Mouse (Mus musculus) heart, adult 11 months (tissue): ENCODE data around the gene Fbxo41.

ENCODE experiments used
- DNase-seq: peaks from one replicate; pipeline ENCODE4 v3.0.0; 2022

Fbxo41 gene

DNA sequence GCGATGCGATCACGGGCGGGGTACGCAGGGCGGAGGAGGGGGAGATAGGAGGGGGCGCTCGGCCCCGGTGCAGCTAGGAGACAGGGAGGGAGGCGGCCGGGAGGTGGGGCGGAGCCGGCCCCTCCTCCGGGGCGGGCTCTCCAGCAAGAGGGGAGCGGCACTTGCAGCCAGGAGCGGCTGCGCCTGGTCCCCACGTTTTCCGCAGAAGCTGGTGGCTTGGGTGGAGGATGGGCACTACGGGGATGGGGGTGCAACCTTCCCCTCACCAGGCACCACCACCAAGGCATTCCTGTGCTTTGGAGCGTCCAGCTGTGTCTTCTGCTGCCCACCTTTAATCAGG lies at the start of gene Fbxo41:
TSS of gene Fbxo41 (minus strand) at position 84 of the 340 bp plus-strand sequence.
- no peak for DNase-seq

GRCm38 (mm10) chr6:85547642-85548041 lies 44.8 kb upstream of the Fbxo41 start:
- DNase-seq: no peak

- peak; percentile 60 for DNase-seq
Measured at GRCm38 (mm10) chr6:85544251-85544881, 41.6 kb upstream of the Fbxo41 start.

DNA sequence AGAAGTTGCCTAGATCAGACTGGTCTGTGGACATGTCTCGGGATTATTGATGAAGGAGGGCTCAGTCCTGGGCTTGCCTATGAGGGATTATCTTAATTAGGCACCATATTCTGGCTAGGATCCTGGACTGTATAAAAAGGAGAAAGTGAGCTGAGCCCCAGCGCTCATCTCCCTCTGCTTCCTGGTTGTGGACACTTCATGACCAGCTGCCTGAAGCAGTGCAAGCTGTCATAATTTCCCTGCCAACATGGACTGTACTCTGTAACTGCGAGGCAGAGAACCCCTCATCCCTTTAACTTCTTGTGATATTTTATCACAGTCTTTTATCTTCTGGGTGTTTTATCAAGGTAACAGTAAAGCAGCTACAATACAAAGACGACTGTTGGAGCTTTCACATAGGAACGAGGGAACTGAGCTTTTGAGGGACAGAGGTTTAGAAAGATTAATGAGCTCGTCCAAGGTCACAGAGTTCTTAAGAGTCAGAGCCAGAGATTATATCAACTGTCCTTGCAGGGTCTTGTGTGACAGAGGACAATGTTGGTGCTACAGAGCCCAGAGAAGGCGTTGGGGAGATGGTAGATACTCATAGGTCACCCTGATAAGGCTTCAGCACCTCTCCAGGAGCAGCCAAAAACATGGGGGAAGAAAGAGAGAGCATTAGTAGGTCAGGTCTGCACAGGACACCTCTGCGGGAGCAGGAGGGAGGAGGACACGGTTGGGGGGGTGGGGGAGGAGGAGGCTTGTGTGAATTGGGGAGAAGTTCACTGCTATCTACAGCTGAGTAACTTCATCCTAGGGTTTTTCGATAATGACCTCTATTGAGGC lies 40.8 kb upstream of the Fbxo41 start:
- DNase-seq: no peak

DNA sequence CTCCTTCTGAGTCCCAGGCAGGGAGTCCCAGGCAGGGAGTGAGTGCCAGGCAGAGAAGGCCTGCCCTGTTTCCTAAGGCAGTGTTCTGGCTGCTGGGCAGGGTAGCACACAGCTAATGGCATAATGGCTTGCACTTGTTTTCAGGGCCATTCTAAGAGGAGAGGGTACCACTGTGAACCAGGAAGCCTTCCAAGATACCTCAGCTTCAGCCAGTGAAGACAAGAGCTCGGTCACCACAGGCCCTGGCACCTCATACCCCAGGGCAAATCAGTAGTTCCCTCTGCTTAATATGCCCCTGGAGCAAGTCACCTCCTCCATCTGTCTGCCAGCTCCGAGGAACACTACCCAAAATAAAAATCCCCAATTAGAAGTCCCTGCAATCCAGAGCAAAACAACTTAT lies 20.0 kb upstream of the Fbxo41 start:
- DNase-seq: no peak

DNA sequence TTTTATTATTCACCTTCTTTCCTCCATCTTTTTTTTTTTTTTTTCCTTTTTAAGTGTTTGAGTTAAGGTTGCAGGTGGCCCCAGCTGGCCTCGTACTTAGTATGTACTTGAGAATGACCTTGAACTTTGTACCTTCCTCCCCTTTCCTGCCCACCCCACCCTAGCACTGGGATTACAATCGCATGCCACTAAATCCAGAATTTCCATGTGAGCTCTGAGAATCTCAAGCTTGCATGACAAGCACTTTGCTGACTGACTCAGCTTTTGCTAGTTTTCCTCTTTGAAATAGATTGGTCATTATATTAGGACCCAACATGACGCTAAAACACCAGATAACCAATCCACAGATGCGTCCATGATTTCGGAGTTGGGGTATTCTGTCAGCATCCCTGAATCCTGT lies 19.2 kb upstream of the Fbxo41 start:
- no peak for DNase-seq

DNA sequence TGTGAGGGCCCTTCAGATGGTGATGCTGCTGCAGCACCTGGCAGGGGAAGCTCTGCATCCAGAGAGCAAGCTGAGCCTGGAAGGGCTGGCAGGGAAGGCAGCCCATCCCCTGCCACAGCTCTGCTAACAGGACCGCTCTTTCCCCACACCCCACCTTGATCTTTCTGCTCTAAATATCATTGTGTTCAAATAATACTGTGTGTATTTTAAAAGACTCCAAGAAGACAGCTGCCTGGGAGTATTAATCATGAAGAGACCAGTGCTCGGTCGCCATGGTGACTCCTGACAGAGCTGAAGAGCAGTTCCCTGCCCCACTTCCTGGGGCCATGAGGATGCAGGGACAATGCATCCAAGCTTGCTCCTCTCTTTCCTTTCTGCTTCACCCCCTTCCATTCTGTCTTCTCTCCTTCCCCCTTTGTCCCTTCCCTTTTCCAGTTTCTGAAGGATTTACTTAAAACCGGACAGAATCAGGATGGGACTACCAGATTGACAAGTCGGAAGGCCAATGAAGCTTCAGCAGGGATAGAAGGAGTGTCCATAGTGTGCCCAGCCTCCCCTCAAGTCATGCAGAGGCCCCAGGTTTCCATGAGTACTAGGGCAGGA lies 15.4 kb upstream of the Fbxo41 start:
- DNase-seq: no peak

GRCm38 (mm10) chr6:85515941-85516340 lies 13.1 kb upstream of the Fbxo41 start:
- DNase-seq: no peak

GRCm38 (mm10) chr6:85513531-85513910 lies 10.7 kb upstream of the Fbxo41 start, which contains the start of gene Egr4:
Egr4 (minus strand) TSS chr6:85513589.
- DNase-seq: no peak

GRCm38 (mm10) chr6:85512577-85513530 lies 10.1 kb upstream of the Fbxo41 start:
- DNase-seq: no peak

DNA sequence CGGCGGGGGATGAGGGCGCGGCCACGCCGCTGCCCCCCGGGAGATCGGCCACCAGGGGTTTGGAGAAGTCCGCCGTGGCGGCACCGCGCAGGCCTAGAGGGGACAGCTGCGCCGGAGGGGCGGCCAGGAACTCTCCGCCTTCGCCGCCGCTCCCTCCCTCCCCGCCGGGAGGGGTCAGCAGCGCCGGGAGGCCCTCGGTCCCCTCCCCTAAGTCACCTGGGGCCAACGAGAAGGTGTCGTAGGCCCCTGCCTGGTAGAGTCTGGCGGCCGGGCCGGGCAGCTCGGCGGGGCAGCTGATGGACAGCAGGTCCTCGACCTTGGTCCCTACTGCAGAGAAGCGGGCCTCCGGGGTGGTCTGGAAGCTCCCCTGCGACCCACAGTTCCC lies 9.3 kb upstream of the Fbxo41 start:
- no peak for DNase-seq

DNA sequence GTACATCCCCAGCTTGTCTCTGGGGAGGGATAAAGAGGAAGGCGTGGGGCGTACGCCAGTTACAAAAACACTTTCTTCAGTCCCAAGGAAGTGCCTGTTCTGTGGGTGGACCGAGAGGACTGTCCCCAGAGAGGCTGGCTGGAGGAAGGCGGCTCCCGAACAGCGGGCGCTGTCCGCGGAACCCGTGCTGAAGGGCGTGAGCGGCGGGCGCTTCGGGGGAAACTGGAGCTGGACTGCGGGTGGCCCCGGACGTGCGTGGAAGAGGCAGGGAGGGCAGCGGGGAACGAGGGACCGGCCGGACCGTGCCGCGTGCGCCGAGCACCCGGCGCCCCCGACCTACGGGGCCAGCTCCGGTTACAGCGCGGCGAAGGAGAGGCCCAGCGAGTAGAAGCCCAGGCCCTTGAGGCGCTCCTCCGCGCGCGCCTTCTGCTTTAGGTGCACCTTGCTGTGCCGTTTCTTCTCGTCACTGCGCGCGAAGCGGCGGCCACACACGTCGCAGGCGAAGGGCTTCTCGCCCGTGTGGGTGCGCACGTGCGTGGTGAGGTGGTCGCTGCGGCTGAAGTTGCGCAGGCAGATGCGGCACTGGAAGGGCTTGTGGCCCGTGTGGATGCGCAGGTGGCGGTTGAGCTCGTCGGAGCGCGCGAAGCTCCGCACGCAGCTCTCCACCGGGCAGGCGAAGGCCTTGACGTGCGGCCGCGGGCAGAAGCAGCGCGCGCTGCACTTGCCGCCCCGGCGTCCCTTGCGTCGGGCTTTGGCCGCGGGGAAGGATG lies 8.7 kb upstream of the Fbxo41 start:
- no peak for DNase-seq

- DNase-seq: no peak
Measured at GRCm38 (mm10) chr6:85510476-85510875, 7.7 kb upstream of the Fbxo41 start.

DNA sequence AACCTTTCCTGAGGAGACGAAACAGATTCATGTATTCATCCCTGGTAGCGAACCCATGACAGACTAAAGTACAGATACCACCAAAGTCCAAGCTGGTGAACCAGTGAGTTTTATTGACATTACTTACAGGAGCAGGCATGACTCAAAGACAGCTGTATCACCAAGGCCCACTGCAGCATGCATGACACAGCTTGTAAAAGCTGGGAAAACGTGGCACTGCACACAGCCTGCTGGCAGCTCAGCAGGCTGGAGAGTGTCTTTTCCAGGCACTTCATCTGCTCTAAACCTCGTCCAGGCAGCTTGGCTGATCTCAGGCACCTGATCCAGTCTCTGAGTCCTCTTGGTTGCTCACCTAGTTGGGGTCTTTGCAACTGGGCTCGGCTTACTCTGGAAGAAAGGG lies 5.8 kb upstream of the Fbxo41 start:
- no peak for DNase-seq

GRCm38 (mm10) chr6:85504908-85505307 lies 2.1 kb upstream of the Fbxo41 start:
- no peak for DNase-seq

- DNase-seq: no peak
Measured at GRCm38 (mm10) chr6:85502103-85502910, 487 bp downstream of the Fbxo41 start.

DNA sequence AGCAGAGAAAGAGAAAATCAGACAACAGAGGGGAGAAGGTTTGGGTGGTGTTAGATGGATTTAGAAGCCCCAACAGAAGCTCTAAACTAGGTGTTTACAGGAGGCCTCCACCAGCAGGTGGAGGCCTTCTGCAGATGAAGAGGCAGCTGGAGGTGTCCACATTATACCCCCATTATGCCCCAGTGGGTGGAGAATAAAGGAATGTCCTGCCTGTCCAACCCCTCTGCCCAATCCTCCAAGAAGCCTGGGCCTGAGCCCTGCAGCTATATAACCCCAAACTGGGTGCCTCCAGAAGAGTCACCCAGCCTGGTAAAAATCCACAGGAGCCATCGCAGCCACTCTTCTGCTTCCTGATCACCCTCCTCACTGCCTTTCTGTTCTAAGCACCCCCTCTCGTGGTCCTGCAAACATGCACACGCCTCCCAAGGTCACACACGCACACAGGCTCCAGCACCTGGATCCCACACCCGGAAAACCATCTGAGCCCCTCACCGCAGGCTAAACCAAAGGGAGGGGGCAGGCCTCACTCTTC lies 1.2 kb downstream of the Fbxo41 start:
- peak; percentile 79 for DNase-seq

DNA sequence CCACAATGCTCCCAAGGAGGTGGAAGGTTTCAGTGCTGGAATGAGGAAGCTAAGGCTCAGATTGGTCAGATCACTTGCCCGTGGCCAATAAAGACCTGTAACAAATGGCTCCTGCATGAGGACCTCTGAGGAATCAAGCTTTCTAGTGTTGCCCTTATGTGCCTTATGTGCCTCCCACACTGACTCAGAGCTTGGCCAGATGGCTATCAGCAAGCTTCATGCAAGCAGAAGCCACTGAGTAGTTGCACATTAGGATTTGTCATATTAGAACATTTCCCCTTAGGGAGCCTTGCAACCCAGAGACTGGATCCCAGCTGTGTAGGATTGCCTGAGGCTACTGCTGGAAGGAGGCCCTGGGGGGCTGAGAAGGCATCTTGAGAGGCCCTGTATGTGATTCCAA lies 2.4 kb downstream of the Fbxo41 start:
- no peak for DNase-seq

- DNase-seq: no peak
Measured at GRCm38 (mm10) chr6:85498147-85498546, 4.6 kb downstream of the Fbxo41 start.

- DNase-seq: no peak
Measured at GRCm38 (mm10) chr6:85496976-85497375, 5.8 kb downstream of the Fbxo41 start.

DNA sequence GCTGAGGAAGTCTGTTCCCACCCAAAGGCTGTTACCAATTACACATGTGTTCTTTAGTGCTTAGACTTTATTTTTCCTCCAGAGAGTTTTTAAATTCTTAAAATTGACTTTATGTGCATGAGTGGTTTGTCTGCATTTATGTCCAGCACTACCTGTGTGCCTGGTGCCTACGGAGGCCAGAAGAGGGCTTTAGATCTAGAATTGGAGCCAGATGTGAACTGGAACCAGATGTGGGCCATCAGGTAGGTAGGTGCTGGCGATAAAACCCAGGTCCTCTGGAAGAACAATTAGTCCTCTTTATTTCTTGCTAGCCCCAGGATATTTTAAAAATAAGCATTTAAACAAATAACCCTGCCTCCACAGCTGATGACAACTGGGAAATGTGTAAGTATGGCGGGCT lies 11.2 kb downstream of the Fbxo41 start:
- no peak for DNase-seq
